Mouse (Mus musculus) left cerebral cortex, adult 8-10 months (tissue): ENCODE results near the gene Zc3h18. TPM values are rescaled to one million over a fixed set of nuclear protein-coding genes. Genes with fewer than 3 reads are reported as not detected.

Source experiments
- DNase-seq, 2 experiments: peaks; one replicate each; pipeline ENCODE4 v3.0.0; 2022; ENCODE audit warnings: low spot score in 2 of 2
- total RNA-seq, 4 experiments: library from RNA; stranded (reverse); gene quantifications; 2 replicates each; pipeline ENCODE4 v1.2.4; 2022

Zc3h18 gene
- total RNA-seq, 4 experiments from 2014 or later, result 38.8 to 41.1 (median 40.4) TPM

- no peak for DNase-seq
Observed at GRCm38 (mm10) chr8:122460524-122461472, 84.4 kb downstream of the Zc3h18 start, which contains the start of gene Snai3. TSS of gene Snai3 (minus strand) at chr8:122460733.

- DNase-seq, result peak; percentile 49 to 91
Observed at GRCm38 (mm10) chr8:122461473-122462148, 85.2 kb downstream of the Zc3h18 start.

GRCm38 (mm10) chr8:122462510-122462909 lies 86.1 kb downstream of the Zc3h18 start:
- no peak for DNase-seq

- DNase-seq, result no peak
Observed at GRCm38 (mm10) chr8:122463651-122464640, 87.5 kb downstream of the Zc3h18 start.

- no peak for DNase-seq
Observed at GRCm38 (mm10) chr8:122464985-122465384, 88.6 kb downstream of the Zc3h18 start.

Other genes with a start within 250 kb of the Zc3h18 start
- 10 to 100 TPM; 38.9 to 50.1 (median 44.4) TPM for gene Zfpm1, start 94.5 kb upstream of the Zc3h18 start, total RNA-seq
- gene Trhr2, start 15.9 kb upstream of the Zc3h18 start, total RNA-seq, result 10 to 100 TPM in 3 of 4 experiments, 1 to 10 TPM in 1; 8.6 to 11.3 (median 10.8) TPM
- not detected for gene Il17c, start 45.4 kb downstream of the Zc3h18 start, total RNA-seq
- 10 to 100 TPM in 3 of 4 experiments, 1 to 10 TPM in 1; 9.7 to 38.7 (median 16.8) TPM for gene Cyba, start 56.3 kb downstream of the Zc3h18 start, total RNA-seq
- 10 to 100 TPM; 22.5 to 32.0 (median 29.1) TPM for gene Mvd, start 66.8 kb downstream of the Zc3h18 start, total RNA-seq
- under 1 TPM; 0.59 to 0.80 (median 0.75) TPM for gene Snai3, start 84.1 kb downstream of the Zc3h18 start, total RNA-seq
- gene Rnf166, start 99.5 kb downstream of the Zc3h18 start, total RNA-seq, result 10 to 100 TPM; 33.2 to 39.7 (median 37.7) TPM
- gene Ctu2, start 99.5 kb downstream of the Zc3h18 start, total RNA-seq, result 10 to 100 TPM; 21.3 to 27.5 (median 22.6) TPM
- gene Piezo1, start 174.7 kb downstream of the Zc3h18 start, total RNA-seq, result 1 to 10 TPM; 5.6 to 6.7 (median 6.1) TPM
- gene Cdt1, start 191.4 kb downstream of the Zc3h18 start, total RNA-seq, result 1 to 10 TPM; 4.1 to 5.0 (median 4.4) TPM
- 10 to 100 TPM; 52.8 to 60.2 (median 57.6) TPM for gene Aprt, start 200.3 kb downstream of the Zc3h18 start, total RNA-seq
- gene Galns, start 234.9 kb downstream of the Zc3h18 start, total RNA-seq, result 10 to 100 TPM in 3 of 4 experiments, 1 to 10 TPM in 1; 9.3 to 11.5 (median 10.9) TPM
- 10 to 100 TPM; 73.8 to 84.5 (median 76.0) TPM for gene Trappc2l, start 235.0 kb downstream of the Zc3h18 start, total RNA-seq
- gene Pabpn1l, start 246.1 kb downstream of the Zc3h18 start, total RNA-seq, result not detected